Mouse (Mus musculus) Patski (cell line): Measurements from ENCODE around the gene Fam227b. TPM values are rescaled to one million over a fixed set of nuclear protein-coding genes. Genes with fewer than 3 reads are reported as not detected.

Experiments used
- ATAC-seq: fragments of 100-300 bp; one replicate; pipeline ENCODE4 v1.8.0; 2021
- CTCF ChIA-PET: fragments of 350-600 bp; sonication (Branson Sonifier 250); formaldehyde crosslinking; loops from one replicate; lab custom pipeline; 2022; ENCODE audit warnings: inconsistent platforms; lab: Charles Lee
- POLR2A ChIA-PET: fragments of 350-600 bp; sonication (Branson Sonifier 250); formaldehyde crosslinking; loops from one replicate; lab custom pipeline; 2022; ENCODE audit warnings: antibody characterized with exemption, inconsistent platforms; lab: Charles Lee
- DNase-seq: peaks from one replicate; pipeline ENCODE4 v3.0.0-alpha.2; 2011; ENCODE audit warnings: low read depth, low spot score
- H3K27me3 ChIP-seq: fragments of 371-371 bp; one replicate; pipeline ENCODE4 v1.5.1; 2021
- CTCF ChIP-seq: fragments of 100-300 bp; IDR thresholded peaks from one replicate; pipeline ENCODE4 v1.5.1; 2021
- in situ Hi-C: fragments of 300-500 bp; cut with MboI; formaldehyde crosslinking; loops from 3 replicates; pipeline ENCODE4 v1.11.1; 2018; ENCODE audit warnings: low pct_unique_long_range_greater_than_20kb, mixed read lengths
- polyA plus RNA-seq: library from polyadenylated mRNA; unstranded; gene quantifications from one replicate; pipeline ENCODE4 v1.2.3, GENCODE M21; 2021

Fam227b gene
- polyA plus RNA-seq, 1 experiment from 2014 or later, result not detected

GRCm38 (mm10) chr2:126006742-126007141 is 145.1 kb downstream of the Fam227b start:
- H3K27me3 ChIP-seq, result no peaks in the 10 kb centered on the region
- no peak for TF ChIP-seq CTCF
- ChIA-PET POLR2A (no interaction called here), CTCF (interaction anchor here (0.8 to 1.5 kb wide), 2 partner anchors 24 to 25 kb away, joined by 3 to 4 read pairs; no protein-coding TSS in a partner anchor)
- in situ Hi-C loops, result no loop called here
- DNase-seq (no peak), ATAC-seq (no peak)

- H3K27me3 ChIP-seq, result no peaks in the 10 kb centered on the region
- ChIA-PET CTCF (interaction anchor here (0.8 to 1.5 kb wide), 2 partner anchors 24 to 25 kb away, joined by 3 to 4 read pairs; no protein-coding TSS in a partner anchor), POLR2A (no interaction called here)
- TF ChIP-seq CTCF, result peak; percentile 45
- no peak for DNase-seq
- no peak for ATAC-seq
- in situ Hi-C loops, result no loop called here
These were observed 145.7 kb downstream of the Fam227b start for GRCm38 (mm10) chr2:126006088-126006487.

- no peak for TF ChIP-seq CTCF
- ChIA-PET CTCF (interaction anchor here (1.1 to 2.0 kb wide), 3 partner anchors 12 to 32 kb away, joined by 3 to 9 read pairs (median 4); partner anchors contain the start of gene Fgf7), POLR2A (no interaction called here)
- no peaks in the 10 kb centered on the region for H3K27me3 ChIP-seq
- no peak for DNase-seq
- ATAC-seq, result no peak
- in situ Hi-C loops, result no loop called here
These were observed 149.5 kb downstream of the Fam227b start for GRCm38 (mm10) chr2:126002291-126002690.

GRCm38 (mm10) chr2:125975808-125976345 is 175.9 kb downstream of the Fam227b start:
- ATAC-seq (no peak), DNase-seq (no peak)
- no peak for TF ChIP-seq CTCF
- ChIA-PET POLR2A (no interaction called here), CTCF (no interaction called here)
- no peaks in the 10 kb centered on the region for H3K27me3 ChIP-seq
- in situ Hi-C loops, result no loop called here

GRCm38 (mm10) chr2:125975206-125975605 is 176.6 kb downstream of the Fam227b start:
- ATAC-seq, result no peak
- ChIA-PET CTCF (no interaction called here), POLR2A (no interaction called here)
- TF ChIP-seq CTCF, result no peak
- H3K27me3 ChIP-seq, result no peaks in the 10 kb centered on the region
- in situ Hi-C loops, result no loop called here
- no peak for DNase-seq

GRCm38 (mm10) chr2:125973207-125973606 is 178.6 kb downstream of the Fam227b start:
- no peaks in the 10 kb centered on the region for H3K27me3 ChIP-seq
- ChIA-PET CTCF (no interaction called here), POLR2A (no interaction called here)
- in situ Hi-C loops, result no loop called here
- TF ChIP-seq CTCF, result no peak
- DNase-seq, result no peak
- ATAC-seq, result no peak

GRCm38 (mm10) chr2:125968811-125969210 is 183.0 kb downstream of the Fam227b start:
- TF ChIP-seq CTCF, result no peak
- ChIA-PET POLR2A (no interaction called here), CTCF (no interaction called here)
- no peaks in the 10 kb centered on the region for H3K27me3 ChIP-seq
- in situ Hi-C loops, result no loop called here
- DNase-seq, result no peak
- ATAC-seq, result no peak

GRCm38 (mm10) chr2:125948195-125948594 is 203.6 kb downstream of the Fam227b start:
- in situ Hi-C loops, result no loop called here
- TF ChIP-seq CTCF, result no peak
- ATAC-seq (peak; percentile 96), DNase-seq (peak; percentile 79)
- H3K27me3 ChIP-seq, result no peaks in the 10 kb centered on the region
- ChIA-PET CTCF (interaction anchor here (0.8 to 1.4 kb wide), 6 partner anchors 9 to 81 kb away, joined by 3 read pairs; no protein-coding TSS in a partner anchor), POLR2A (interaction anchor here (1.4 kb wide), 1 partner anchor 19 kb away, joined by 3 read pairs; no protein-coding TSS in a partner anchor)

GRCm38 (mm10) chr2:125943301-125943700 is 208.5 kb downstream of the Fam227b start:
- no peaks in the 10 kb centered on the region for H3K27me3 ChIP-seq
- ChIA-PET CTCF (no interaction called here), POLR2A (no interaction called here)
- TF ChIP-seq CTCF, result no peak
- in situ Hi-C loops, result no loop called here
- ATAC-seq (no peak), DNase-seq (no peak)

GRCm38 (mm10) chr2:125941111-125941785 is 210.6 kb downstream of the Fam227b start:
- no peak for TF ChIP-seq CTCF
- POLR2A ChIA-PET, result no interaction called here
- no peaks in the 10 kb centered on the region for H3K27me3 ChIP-seq
- ATAC-seq (peak; percentile 89), DNase-seq (peak; percentile 71)
- in situ Hi-C loops, result no loop called here
- CTCF ChIA-PET, result interaction anchor here (1.3 to 2.3 kb wide), 3 partner anchors 10 to 20 kb away, joined by 3 to 6 read pairs (median 5); no protein-coding TSS in a partner anchor
